Mouse (Mus musculus): ENCODE data around the gene Gnaq.

Gene Gnaq

DNA sequence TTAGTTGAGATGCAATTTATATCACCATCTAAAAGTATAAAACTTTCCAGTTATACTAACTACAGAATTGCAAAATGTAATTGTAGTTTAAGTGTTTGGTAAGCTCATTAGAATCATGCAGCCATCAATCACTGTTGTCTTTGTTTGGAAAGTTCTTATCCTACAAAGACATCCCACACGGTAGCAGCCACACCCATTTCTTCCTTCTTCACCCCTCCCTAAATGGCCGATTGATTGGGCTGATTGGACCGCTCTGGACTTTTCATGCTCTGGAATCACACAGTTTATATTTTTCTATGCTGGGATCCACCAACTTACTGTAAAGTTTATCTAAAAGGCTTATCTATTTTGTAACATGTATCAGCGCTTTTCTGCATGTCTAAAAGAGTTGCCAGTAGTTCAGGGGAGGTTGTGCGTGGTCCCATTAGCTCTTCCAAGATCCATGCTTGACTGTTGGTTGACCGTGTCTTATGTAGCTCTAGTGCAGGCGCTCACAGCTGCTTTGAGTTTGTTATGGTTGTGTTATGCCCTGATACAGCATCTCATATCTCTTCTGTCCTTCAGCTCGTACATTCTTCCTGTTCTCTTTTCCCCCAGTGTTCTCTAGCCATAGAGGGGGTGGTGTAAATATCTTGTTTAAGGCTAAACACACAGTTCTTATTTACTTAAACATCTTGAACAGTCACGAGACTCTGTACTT, 56.6 kb downstream of the Gnaq start:
- no peak for DNase-seq (ENCODE audit: low read depth, low spot score)

DNA sequence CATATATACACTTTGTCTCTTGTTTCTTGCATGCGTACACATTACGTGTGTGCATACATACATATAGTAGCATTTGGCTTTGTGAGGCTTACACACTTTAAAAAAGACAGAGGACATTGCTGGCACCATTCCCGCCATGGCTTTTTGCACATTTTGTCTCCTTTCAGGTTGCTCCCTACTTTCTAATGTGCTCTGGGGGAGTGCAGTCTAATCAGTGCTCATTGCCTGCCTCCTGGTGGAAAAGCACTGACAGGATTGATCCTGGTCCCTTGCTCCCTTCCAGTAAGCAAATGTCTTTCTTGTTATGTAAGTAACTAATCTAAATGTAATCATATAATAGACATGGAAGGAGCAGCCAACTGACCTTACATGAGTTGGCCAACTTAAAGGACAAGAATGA, 65.5 kb downstream of the Gnaq start:
- no peak for DNase-seq (ENCODE audit: low read depth, low spot score)

GRCm38 (mm10) chr19:16201356-16201755, 68.7 kb downstream of the Gnaq start:
- DNase-seq (ENCODE audit: low read depth, low spot score), result no peak

- peak; percentile 70 for DNase-seq (ENCODE audit: low read depth, low spot score)
Measured at GRCm38 (mm10) chr19:16204776-16205680, 72.4 kb downstream of the Gnaq start.

- peak; percentile 44 for DNase-seq (ENCODE audit: low read depth, low spot score)
Measured at GRCm38 (mm10) chr19:16209616-16210015, 77.0 kb downstream of the Gnaq start.

DNA sequence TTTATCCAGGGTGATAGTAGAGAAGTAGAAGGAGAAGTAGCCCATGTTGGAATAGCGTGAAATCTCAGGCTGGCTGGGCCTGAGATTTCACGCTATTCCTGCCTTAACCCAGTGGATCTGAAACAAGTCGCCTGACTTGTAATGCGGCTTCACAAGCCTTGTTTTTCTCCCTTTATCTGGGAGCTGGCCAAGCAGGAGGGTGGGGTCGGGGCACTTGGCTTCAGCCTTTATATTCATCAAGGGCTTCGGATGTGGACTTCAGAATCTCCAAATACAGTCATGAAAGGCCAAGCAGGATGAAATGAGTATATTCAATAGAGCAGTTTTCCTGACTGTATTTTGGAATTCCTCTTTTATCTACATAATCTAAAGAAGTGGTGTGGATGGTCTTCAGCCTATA, 82.3 kb downstream of the Gnaq start:
- no peak for DNase-seq (ENCODE audit: low read depth, low spot score)

DNA sequence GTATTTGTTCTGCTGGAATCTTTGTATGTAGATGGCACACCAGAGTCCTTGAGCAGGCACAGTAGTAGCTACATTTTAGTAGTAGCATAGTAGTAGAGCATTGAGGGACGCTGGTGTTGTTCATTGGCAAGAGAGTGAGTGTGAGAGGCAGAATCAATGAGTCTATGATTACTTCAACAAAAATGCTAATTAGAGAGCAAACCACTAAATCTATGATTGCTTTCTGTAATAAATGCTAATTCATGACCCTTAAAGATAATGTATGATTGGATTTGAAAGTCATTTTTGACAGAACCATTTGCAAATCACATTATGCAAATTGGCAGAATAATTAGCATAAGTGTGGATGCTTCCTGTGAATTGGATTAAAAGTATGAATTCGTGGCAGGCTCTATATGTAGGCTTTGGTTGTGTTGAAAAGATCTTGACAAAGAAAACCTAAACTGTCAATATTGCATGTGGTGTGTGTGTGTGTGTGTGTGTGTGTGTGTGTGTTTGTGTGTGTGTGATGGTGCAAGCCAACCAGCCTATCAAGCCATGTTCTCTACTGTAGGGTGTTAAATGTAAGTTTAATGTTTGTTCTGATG, 82.9 kb downstream of the Gnaq start:
- DNase-seq (ENCODE audit: low read depth, low spot score), result no peak

GRCm38 (mm10) chr19:16219978-16220377, 87.3 kb downstream of the Gnaq start:
- DNase-seq (ENCODE audit: low read depth, low spot score), result no peak

DNA sequence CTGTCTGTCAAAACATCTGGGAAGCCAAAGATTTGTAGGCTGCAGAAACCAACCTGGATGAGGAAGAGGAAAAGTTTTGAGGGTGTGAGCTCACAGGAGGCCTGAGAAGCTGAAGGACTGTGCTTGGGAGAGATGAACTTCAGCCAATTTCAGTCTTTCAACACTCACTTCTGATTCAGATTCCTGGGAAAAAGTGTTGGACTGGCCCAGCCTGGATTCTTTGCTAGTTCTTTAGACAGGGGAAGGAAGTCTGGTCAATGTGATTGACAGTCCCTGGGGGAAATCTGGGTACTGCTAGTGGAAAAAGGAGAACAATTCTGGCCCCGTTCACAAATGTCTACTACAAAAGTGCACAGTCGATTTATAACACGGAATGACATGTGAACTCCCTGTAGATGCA, 89.9 kb downstream of the Gnaq start:
- DNase-seq (ENCODE audit: low read depth, low spot score), result peak; percentile 71

- no peak for DNase-seq (ENCODE audit: low read depth, low spot score)
Measured at GRCm38 (mm10) chr19:16223126-16223525, 90.5 kb downstream of the Gnaq start.

DNA sequence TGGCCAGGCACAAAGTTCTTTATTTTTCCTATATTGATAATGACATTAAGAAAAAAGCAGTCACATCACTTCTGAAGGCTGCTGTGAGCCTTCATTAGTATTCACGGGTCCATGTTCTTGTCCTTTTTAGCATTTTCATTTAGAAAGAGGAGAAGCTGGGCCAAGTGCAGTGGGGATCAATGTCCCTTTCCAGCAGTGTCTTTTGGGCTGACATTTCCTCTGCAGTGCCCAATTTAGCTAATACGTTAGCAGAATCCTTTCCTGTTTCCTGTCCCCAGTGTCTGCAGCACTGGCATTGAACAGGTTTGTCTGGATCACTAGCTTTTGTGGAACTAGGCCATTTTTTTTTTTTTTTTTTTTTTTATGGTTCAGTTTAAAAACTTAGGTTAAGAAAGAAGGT, 92.2 kb downstream of the Gnaq start:
- DNase-seq (ENCODE audit: low read depth, low spot score), result no peak

- DNase-seq (ENCODE audit: low read depth, low spot score), result no peak
Measured at GRCm38 (mm10) chr19:16231584-16231983, 99.0 kb downstream of the Gnaq start.

GRCm38 (mm10) chr19:16235594-16235993, 103.0 kb downstream of the Gnaq start:
- DNase-seq (ENCODE audit: low read depth, low spot score), result no peak

DNA sequence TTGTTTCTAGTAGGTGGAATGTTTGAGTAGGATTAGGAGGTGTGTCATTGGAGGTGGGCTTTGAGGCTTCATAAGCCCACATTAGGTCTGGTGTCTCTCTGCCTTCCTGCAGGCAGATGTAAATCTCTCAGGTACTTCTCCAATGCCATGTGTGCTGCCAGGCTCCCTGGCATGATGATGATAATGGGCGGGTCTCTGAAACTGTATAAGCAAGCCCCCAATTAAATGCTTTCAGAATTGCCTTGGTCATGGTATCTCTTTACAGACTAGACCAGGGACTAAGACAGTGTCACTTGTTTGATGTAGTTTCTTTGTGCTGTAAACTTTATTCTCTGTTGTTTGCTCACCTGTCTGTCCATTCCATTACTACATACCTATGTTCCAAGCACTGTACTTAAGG, 104.4 kb downstream of the Gnaq start:
- DNase-seq (ENCODE audit: low read depth, low spot score), result no peak

- no peak for DNase-seq (ENCODE audit: low read depth, low spot score)
Measured at GRCm38 (mm10) chr19:16238072-16238471, 105.4 kb downstream of the Gnaq start.

- DNase-seq (ENCODE audit: low read depth, low spot score), result no peak
Measured at GRCm38 (mm10) chr19:16238512-16238911, 105.9 kb downstream of the Gnaq start.

GRCm38 (mm10) chr19:16242708-16243107, 110.1 kb downstream of the Gnaq start:
- no peak for DNase-seq (ENCODE audit: low read depth, low spot score)

DNA sequence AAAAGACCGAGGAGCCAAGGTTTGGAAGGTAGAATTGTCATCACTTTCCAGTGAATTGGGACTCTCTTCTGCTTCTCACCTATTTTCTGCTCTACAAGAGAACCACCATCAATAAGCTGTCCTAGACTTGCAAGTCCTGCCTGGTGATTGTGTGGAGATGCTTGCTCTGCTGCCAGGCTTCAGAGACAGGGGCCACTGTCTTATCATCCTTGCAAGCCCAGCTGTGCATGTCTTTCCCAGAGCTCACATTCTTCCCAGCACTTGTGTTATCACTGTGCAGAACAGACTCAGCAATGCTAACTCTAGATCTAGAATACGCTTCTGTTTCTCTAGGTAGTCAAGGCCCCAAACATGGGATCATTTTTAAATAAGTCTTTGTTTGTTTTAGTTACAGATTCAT, 116.4 kb downstream of the Gnaq start:
- DNase-seq (ENCODE audit: low read depth, low spot score), result no peak

DNA sequence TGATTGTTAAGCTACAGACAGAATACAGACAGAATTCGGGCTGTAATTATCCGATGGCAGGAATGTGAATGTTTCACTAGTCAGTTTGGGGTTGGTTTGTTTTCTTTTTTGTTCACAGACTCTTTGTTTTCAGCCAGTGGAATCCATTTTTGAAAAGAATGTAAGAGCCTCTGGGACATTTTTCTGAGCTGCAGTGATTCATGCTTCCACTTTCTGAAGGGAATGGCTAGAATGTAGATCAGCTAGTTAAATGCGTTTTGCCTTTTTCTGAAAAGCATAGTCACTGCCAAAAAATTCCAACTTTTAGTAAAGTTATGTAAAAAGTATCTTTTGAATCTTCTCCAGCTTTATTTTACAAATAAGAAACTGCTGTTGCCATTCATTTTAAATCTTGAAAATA, 118.3 kb downstream of the Gnaq start:
- peak; percentile 75 for DNase-seq (ENCODE audit: low read depth, low spot score)

DNA sequence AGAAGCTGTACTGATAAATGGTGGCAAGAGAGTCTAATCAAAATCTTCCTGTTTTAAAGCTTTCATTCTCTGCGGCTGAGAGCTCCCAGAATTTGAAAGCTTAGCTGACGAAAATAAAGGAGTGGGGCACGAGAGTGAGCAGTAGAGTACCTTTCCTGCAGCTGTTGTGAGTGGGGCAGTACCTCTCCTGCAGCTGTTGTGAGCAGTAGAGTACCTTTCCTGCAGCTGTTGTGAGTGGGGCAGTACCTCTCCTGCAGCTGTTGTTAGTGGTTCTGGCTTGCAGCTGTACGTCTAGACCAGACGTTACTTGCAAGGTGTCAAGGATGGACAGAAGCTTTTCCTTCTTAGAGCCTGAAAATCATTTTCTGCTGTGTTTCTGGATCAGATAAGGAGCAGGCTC, 119.2 kb downstream of the Gnaq start:
- no peak for DNase-seq (ENCODE audit: low read depth, low spot score)

DNA sequence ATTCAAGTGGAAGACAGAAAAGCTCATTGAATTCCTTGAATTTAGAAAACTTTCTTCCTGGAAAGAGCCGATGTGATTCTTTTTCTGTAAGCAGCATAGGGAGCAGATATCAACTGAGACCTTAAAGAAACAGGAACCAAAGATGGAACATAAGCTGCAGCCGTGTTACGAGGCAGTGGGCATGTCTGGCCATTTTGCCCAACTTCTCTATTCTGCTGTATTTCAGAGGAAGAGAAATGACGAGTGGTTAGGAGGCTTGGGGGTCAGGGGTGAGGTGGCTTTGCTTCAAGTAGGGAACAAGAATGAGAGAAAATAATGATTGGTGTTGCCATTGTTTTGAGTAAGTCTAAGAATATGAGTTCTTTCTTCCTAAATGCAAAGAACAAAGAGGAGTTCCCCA, 120.1 kb downstream of the Gnaq start:
- no peak for DNase-seq (ENCODE audit: low read depth, low spot score)

GRCm38 (mm10) chr19:16254881-16255280, 122.2 kb downstream of the Gnaq start:
- no peak for DNase-seq (ENCODE audit: low read depth, low spot score)

- no peak for DNase-seq (ENCODE audit: low read depth, low spot score)
Measured at GRCm38 (mm10) chr19:16255294-16255693, 122.7 kb downstream of the Gnaq start.

All from 3T3-L1 (cell line).